Mouse (Mus musculus) cortical plate, adult 2 months (tissue): ENCODE results near the gene Anapc15-ps.

Experiments
- CTCF ChIP-seq: fragments of 200-500 bp; IDR thresholded peaks from 2 replicates; pipeline ENCODE4 v1.5.1; 2011; ENCODE audit warnings: mild to moderate bottlenecking, control low read depth, low read length; ENCODE audit not compliant: insufficient read depth; ENCODE audit errors: extremely low read depth
- POLR2A ChIP-seq: fragments of 200-500 bp; IDR thresholded peaks from 2 replicates; pipeline ENCODE4 v1.6.1; 2011; ENCODE audit warnings: mild to moderate bottlenecking, low read length, control low read depth; ENCODE audit not compliant: insufficient read depth; ENCODE audit errors: extremely low read depth

DNA sequence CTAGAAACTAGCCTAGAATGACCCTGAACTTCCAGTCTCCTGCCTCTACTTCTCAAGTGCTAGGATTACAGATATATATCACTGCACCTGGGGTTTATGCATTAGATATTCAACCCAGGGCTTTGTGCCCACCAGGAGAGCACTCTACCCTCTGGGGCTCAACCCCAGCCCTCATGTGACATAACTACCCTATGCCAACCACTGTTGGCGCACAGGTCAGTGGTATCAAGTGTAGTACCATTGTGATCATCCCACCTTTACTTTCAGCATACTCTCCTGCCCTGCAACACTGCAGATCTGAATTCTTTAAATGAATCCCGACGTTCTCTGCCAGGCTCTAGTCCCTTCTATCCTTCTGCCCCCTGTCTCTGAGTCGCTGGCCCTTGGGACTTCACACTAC is 11.0 kb upstream of the Anapc15-ps start:
- no peak for TF ChIP-seq CTCF
- no peak for TF ChIP-seq POLR2A
